Comparison of ENCODE assay signal across 14 mouse cellular contexts in the genomic region with DNA sequence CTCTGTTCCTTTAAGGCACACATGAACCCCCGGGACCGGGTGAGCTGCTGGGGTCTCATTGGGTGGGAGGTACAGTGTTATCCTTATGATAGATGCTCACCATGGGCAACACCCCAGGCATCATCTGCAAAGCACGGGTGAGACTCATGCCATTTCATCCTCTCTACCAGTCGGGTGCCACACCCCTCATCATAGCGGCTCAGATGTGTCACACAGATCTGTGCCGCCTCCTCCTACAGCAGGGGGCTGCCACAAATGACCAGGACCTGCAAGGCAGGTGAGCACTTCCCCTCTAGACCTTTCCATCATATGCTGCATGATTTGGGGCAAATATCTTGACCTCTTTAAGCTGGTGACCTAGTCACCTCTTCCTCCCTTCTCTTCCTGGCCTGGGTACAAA.
"Had no signal": no experiment of that assay in that cellular context is flagged by ENCODE, and none has a peak within 500 bp of the region (broad histone marks: within the 10 kb centered on the region; RNA-seq: fewer than 3 reads in every experiment).

No protein-coding gene starts in this region.

- H3K27me3 ChIP-seq: intestine, embryonic 15.5 days; neural tube, embryonic 12.5 days had no signal

- H3K4me2 ChIP-seq: intestine, embryonic 15.5 days; liver, embryonic 11.5 days; liver, embryonic 15.5 days; neural tube, embryonic 12.5 days had no signal

- DNase-seq: kidney, adult 18-20 months; kidney, postnatal 4 days; lung, adult 2 months; lung, postnatal 36 days; thymus, postnatal 14 days had no signal

- H3K9ac ChIP-seq: intestine, embryonic 15.5 days; liver, embryonic 15.5 days; neural tube, embryonic 12.5 days had no signal

- H3K36me3 ChIP-seq: intestine, embryonic 15.5 days; limb, embryonic 10.5 days; liver, embryonic 15.5 days; neural tube, embryonic 12.5 days had no signal

- H3K27ac ChIP-seq: intestine, embryonic 15.5 days; layer of hippocampus, adult 2 months; limb, embryonic 10.5 days; liver, embryonic 15.5 days; neural tube, embryonic 12.5 days; stomach, postnatal 0 days had no signal

- H3K9me3 ChIP-seq: intestine, embryonic 15.5 days; limb, embryonic 10.5 days; liver, embryonic 15.5 days; neural tube, embryonic 12.5 days had no signal

- ATAC-seq: intestine, embryonic 15.5 days; lung, postnatal 0 days; midbrain, embryonic 16.5 days had no signal

- H3K4me3 ChIP-seq: intestine, embryonic 15.5 days; layer of hippocampus, adult 2 months; limb, embryonic 10.5 days; liver, embryonic 15.5 days; neural tube, embryonic 12.5 days had no signal
